8 mouse cellular contexts compared by ENCODE assay signal in genomic region chr11:120630401-120630871, GRCm38 (mm10). TPM values are rescaled to one million over a fixed set of nuclear protein-coding genes. Genes with fewer than 3 reads are reported as not detected.
A peak's percentile ranks its signal among the peaks of the same experiment; 100 is the strongest.
DNase-seq lines count a peak whose midpoint lies in the region; ATAC-seq lines count a peak whose summit lies in the region.

No protein-coding gene starts in this region.

- H3K36me3 ChIP-seq in heart, embryonic 14.5 days (ENCODE audit: control insufficient read depth, insufficient read depth, low read length) = peaks cover 21% of the 10 kb centered on the region

- H3K4me1 ChIP-seq in heart, embryonic 14.5 days (ENCODE audit: control insufficient read depth in 2 of 2, insufficient read depth in 2 of 2, low read length in 2 of 2) = peaks cover 26 to 36% of the 10 kb centered on the region in 2 experiments

- no peaks in the 10 kb centered on the region for H3K27me3 ChIP-seq in heart, embryonic 14.5 days (ENCODE audit: control insufficient read depth, insufficient read depth, low read length)

- peak overlapping the region; percentile 9 to 63; a peak in 3 of 4 replicates for H3K27ac ChIP-seq in heart, embryonic 14.5 days (replicated peaks in 1 of 2; ENCODE audit: control insufficient read depth in 1 of 2, insufficient read depth in 1 of 2, low read depth in 2 of 2, low read length in 2 of 2)

- 0 out of 4 replicates have a peak overlapping the region, but pooled peaks of 1 of the 2 experiments have one; percentile 2 for H3K4me3 ChIP-seq in heart, embryonic 14.5 days (ENCODE audit: control insufficient read depth in 1 of 2, insufficient read depth in 1 of 2, low read depth in 1 of 2, low read length in 2 of 2)

- H3K9me3 ChIP-seq in heart, embryonic 14.5 days (ENCODE audit: control insufficient read depth, low read length) = no peaks in the 10 kb centered on the region

- peak; percentile 53 for DNase-seq in cerebellum, adult 9-11 months
- no peak for DNase-seq in cerebellum, adult 11 months
- peak; percentile 74 for DNase-seq in adrenal gland, postnatal 14 days
- DNase-seq in kidney, postnatal 36 days = peak; percentile 88 to 91
- no peak for DNase-seq in ovary, postnatal 36 days (ENCODE audit: low spot score)
- DNase-seq in cerebellum, adult 9-10 months = no peak

- no peak for ATAC-seq in heart, embryonic 14.5 days (ENCODE audit: insufficient number of reproducible peaks, insufficient read depth, low FRiP score, low read depth)
- peak; percentile 53 for ATAC-seq in megakaryocyte, adult 5-6 weeks (ENCODE audit: poor library complexity, severe bottlenecking)

- peak overlapping the region; percentile 76 for H3K4me2 ChIP-seq in heart, embryonic 14.5 days (ENCODE audit: low read length)

- peak overlapping the region; percentile 66 for H3K9ac ChIP-seq in heart, embryonic 14.5 days (ENCODE audit: low read length)

- 41% methylated on average over 5 of the region's 5 CpGs for WGBS in heart, embryonic 14.5 days

RNA-seq across cellular contexts. Expression of gene Mafg, which starts 3.0 kb away (rescaled TPM):
- 51.8 and 55.3 TPM in 2 replicates for total RNA-seq in adrenal gland, postnatal 14 days (2021)
- 16.6 and 18.1 TPM in 2 replicates for polyA plus RNA-seq in heart, embryonic 14.5 days (2014; fragmentation: Nextera tagmentation; extraction: Ambion mirVana)
- total RNA-seq in megakaryocyte, adult 5-6 weeks (2015) = 23.1 and 23.8 TPM in 2 replicates
- total RNA-seq in megakaryocyte, adult 5-6 weeks (2017) = 58.7 and 68.0 TPM in 2 replicates

RNA-seq across cellular contexts. Expression of gene Sirt7, which starts 5.4 kb away (rescaled TPM):
- 37.1 and 39.7 TPM in 2 replicates for total RNA-seq in adrenal gland, postnatal 14 days (2021)
- polyA plus RNA-seq in heart, embryonic 14.5 days (2014; fragmentation: Nextera tagmentation; extraction: Ambion mirVana) = 17.6 and 18.5 TPM in 2 replicates
- 51.4 and 53.6 TPM in 2 replicates for total RNA-seq in megakaryocyte, adult 5-6 weeks (2015)
- 119 and 121 TPM in 2 replicates for total RNA-seq in megakaryocyte, adult 5-6 weeks (2017)

RNA-seq across cellular contexts. Expression of gene Pcyt2, which starts 12.7 kb away (rescaled TPM):
- total RNA-seq in adrenal gland, postnatal 14 days (2021) = 148 and 187 TPM in 2 replicates
- 72.0 and 73.2 TPM in 2 replicates for polyA plus RNA-seq in heart, embryonic 14.5 days (2014; fragmentation: Nextera tagmentation; extraction: Ambion mirVana)
- total RNA-seq in megakaryocyte, adult 5-6 weeks (2015) = 11.8 and 13.3 TPM in 2 replicates
- total RNA-seq in megakaryocyte, adult 5-6 weeks (2017) = 17.3 and 22.6 TPM in 2 replicates

RNA-seq across cellular contexts. Expression of gene Pycr1, which starts 13.1 kb away (rescaled TPM):
- 1.6 TPM in 2 replicates for total RNA-seq in adrenal gland, postnatal 14 days (2021)
- 17.1 and 22.3 TPM in 2 replicates for polyA plus RNA-seq in heart, embryonic 14.5 days (2014; fragmentation: Nextera tagmentation; extraction: Ambion mirVana)
- total RNA-seq in megakaryocyte, adult 5-6 weeks (2015) = 3.5 and 3.7 TPM in 2 replicates
- total RNA-seq in megakaryocyte, adult 5-6 weeks (2017) = 2.9 TPM in 2 replicates

RNA-seq across cellular contexts. Expression of gene Myadml2, which starts 17.5 kb away (rescaled TPM):
- total RNA-seq in adrenal gland, postnatal 14 days (2021) = 0.94 TPM in 1 of 2 replicates, not detected in the other
- 19.4 and 19.5 TPM in 2 replicates for polyA plus RNA-seq in heart, embryonic 14.5 days (2014; fragmentation: Nextera tagmentation; extraction: Ambion mirVana)
- total RNA-seq in megakaryocyte, adult 5-6 weeks (2015) = not detected in 2 replicates
- not detected in 2 replicates for total RNA-seq in megakaryocyte, adult 5-6 weeks (2017)

Comparison
In these comparisons a context has a peak if more than half of its experiments do, and no peak if none do; other contexts are left out.
1. DNase-seq: peak in cerebellum, adult 9-11 months (single experiment), adrenal gland, postnatal 14 days (single experiment) and kidney, postnatal 36 days (2 of 2); none in cerebellum, adult 11 months (single experiment), ovary, postnatal 36 days (single experiment) and cerebellum, adult 9-10 months (single experiment).